Mouse (Mus musculus): ENCODE data around the gene Grhl3.
"Not testable (repeated sequence)": the region's sequence is repeated elsewhere in the genome, so short reads cannot be mapped to it uniquely, and the experiment has no call there.

The Grhl3 gene

GRCm38 (mm10) chr4:135573251-135573808, at the start of gene Grhl3:
TSS of gene Grhl3 (minus strand) at chr4:135573630.
- peak; percentile 76 for DNase-seq (ENCODE audit: low spot score)

- DNase-seq (ENCODE audit: low spot score): no peak
Measured at GRCm38 (mm10) chr4:135622290-135622689, 48.9 kb upstream of the Grhl3 start.

- no peak for DNase-seq (ENCODE audit: low spot score)
Measured at GRCm38 (mm10) chr4:135620461-135620860, 47.0 kb upstream of the Grhl3 start.

GRCm38 (mm10) chr4:135617783-135618470, 44.5 kb upstream of the Grhl3 start:
- no peak for DNase-seq (ENCODE audit: low spot score)

- no peak for DNase-seq (ENCODE audit: low spot score)
Measured at GRCm38 (mm10) chr4:135617038-135617437, 43.6 kb upstream of the Grhl3 start.

GRCm38 (mm10) chr4:135615307-135615706, 41.9 kb upstream of the Grhl3 start:
- DNase-seq (ENCODE audit: low spot score): not testable (repeated sequence)

- no peak for DNase-seq (ENCODE audit: low spot score)
Measured at GRCm38 (mm10) chr4:135609986-135610385, 36.6 kb upstream of the Grhl3 start.

- no peak for DNase-seq (ENCODE audit: low spot score)
Measured at GRCm38 (mm10) chr4:135607979-135608885, 34.8 kb upstream of the Grhl3 start.

GRCm38 (mm10) chr4:135606271-135606670, 32.8 kb upstream of the Grhl3 start:
- no peak for DNase-seq (ENCODE audit: low spot score)

- DNase-seq (ENCODE audit: low spot score): no peak
Measured at GRCm38 (mm10) chr4:135601530-135601929, 28.1 kb upstream of the Grhl3 start.

GRCm38 (mm10) chr4:135599497-135600182, 26.2 kb upstream of the Grhl3 start:
- no peak for DNase-seq (ENCODE audit: low spot score)

GRCm38 (mm10) chr4:135598998-135599397, 25.6 kb upstream of the Grhl3 start:
- peak; percentile 57 for DNase-seq (ENCODE audit: low spot score)

- DNase-seq (ENCODE audit: low spot score): peak; percentile 87
Measured at GRCm38 (mm10) chr4:135597571-135597970, 24.1 kb upstream of the Grhl3 start.

GRCm38 (mm10) chr4:135595943-135596342, 22.5 kb upstream of the Grhl3 start:
- peak; percentile 49 for DNase-seq (ENCODE audit: low spot score)

- peak; percentile 68 for DNase-seq (ENCODE audit: low spot score)
Measured at GRCm38 (mm10) chr4:135591610-135592304, 18.3 kb upstream of the Grhl3 start.

- DNase-seq (ENCODE audit: low spot score): no peak
Measured at GRCm38 (mm10) chr4:135591086-135591485, 17.7 kb upstream of the Grhl3 start.

GRCm38 (mm10) chr4:135584838-135585237, 11.4 kb upstream of the Grhl3 start:
- DNase-seq (ENCODE audit: low spot score): no peak

- no peak for DNase-seq (ENCODE audit: low spot score)
Measured at GRCm38 (mm10) chr4:135581222-135581910, 7.9 kb upstream of the Grhl3 start.

GRCm38 (mm10) chr4:135579695-135580094, 6.3 kb upstream of the Grhl3 start:
- DNase-seq (ENCODE audit: low spot score): no peak

GRCm38 (mm10) chr4:135578490-135578889, 5.1 kb upstream of the Grhl3 start:
- DNase-seq (ENCODE audit: low spot score): no peak

Measured in urinary bladder, postnatal 14 days (tissue).